Mouse (Mus musculus) liver, embryonic 14.5 days (tissue): ENCODE data around the gene Gmpr. TPM values are rescaled to one million over a fixed set of nuclear protein-coding genes. Genes with fewer than 3 reads are reported as not detected.

Source experiments
- ATAC-seq: fragments of 200-750 bp; cut with Nextera tagmentation; 2 replicates; pipeline ENCODE4 v1.8.0; 2017; ENCODE audit warnings: moderate number of reproducible peaks, mild to moderate bottlenecking, moderate library complexity; ENCODE audit not compliant: insufficient read depth
- DNase-seq, 3 experiments: peaks; one replicate each; pipeline ENCODE4 v3.0.0-alpha.2; 2012 to 2013; ENCODE audit warnings: low read depth in 3 of 3, low spot score in 3 of 3
- H3K27ac ChIP-seq: fragments of 300-500 bp; sonication (generic); 2 replicates; pipeline ENCODE4 v1.5.1; 2014; ENCODE audit warnings: moderate library complexity, mild to moderate bottlenecking, control low read depth, inconsistent platforms
- H3K27me3 ChIP-seq: fragments of 300-500 bp; sonication (generic); 2 replicates; pipeline ENCODE4 v1.6.1; 2014; ENCODE audit warnings: mild to moderate bottlenecking, low read length, moderate library complexity; ENCODE audit not compliant: control insufficient read depth, insufficient read depth
- H3K36me3 ChIP-seq: fragments of 300-500 bp; sonication (generic); replicated peaks from 2 replicates; pipeline ENCODE4 v1.6.1; 2014; ENCODE audit warnings: low read depth; ENCODE audit not compliant: control insufficient read depth, insufficient read depth
- H3K4me1 ChIP-seq, 2 experiments: fragments of 200-500 bp in 1 of 2; fragments of 300-500 bp in 1 of 2; sonication (generic) in 1 of 2; replicated peaks; 2 replicates each; pipeline ENCODE4 v1.6.1; 2012 to 2014; ENCODE audit warnings: antibody characterized with exemption in 1 of 2, inconsistent platforms in 1 of 2, low read length in 1 of 2; ENCODE audit not compliant: control insufficient read depth in 2 of 2, insufficient read depth in 2 of 2
- H3K4me2 ChIP-seq: fragments of 300-500 bp; sonication (generic); 2 replicates; pipeline ENCODE4 v1.6.1; 2014; ENCODE audit warnings: low read depth, mild to moderate bottlenecking, control low read depth, moderate library complexity
- H3K4me3 ChIP-seq, 2 experiments: fragments of 200-500 bp in 1 of 2; fragments of 300-500 bp in 1 of 2; sonication (generic) in 1 of 2; 2 replicates each; pipeline ENCODE4 v1.5.1; 2012 to 2014; ENCODE audit warnings: low read depth in 2 of 2, low read length in 2 of 2, mild to moderate bottlenecking in 2 of 2, control low read depth in 1 of 2, inconsistent platforms in 1 of 2, moderate library complexity in 1 of 2; ENCODE audit not compliant: insufficient read depth in 1 of 2
- H3K9ac ChIP-seq: fragments of 300-500 bp; sonication (generic); replicated peaks from 2 replicates; pipeline ENCODE4 v1.6.1; 2014; ENCODE audit warnings: mild to moderate bottlenecking, control low read depth, moderate library complexity
- H3K9me3 ChIP-seq: fragments of 300-500 bp; sonication (generic); 2 replicates; pipeline ENCODE4 v1.6.1; 2016; ENCODE audit warnings: low read length, mixed read lengths; ENCODE audit not compliant: control insufficient read depth
- CTCF ChIP-seq: IDR thresholded peaks from 2 replicates; pipeline ENCODE4 v1.5.1; 2016; ENCODE audit warnings: antibody characterized with exemption, low read depth, control low read depth
- EP300 ChIP-seq: IDR thresholded peaks from 2 replicates; pipeline ENCODE4 v1.6.1; 2016; ENCODE audit warnings: antibody characterized with exemption, low read depth
- WGBS: fragments of 180-500 bp; shearing (Covaris S2); extraction: QIAGEN DNeasy Blood & Tissue Kit; methylation state at CpG from one replicate; pipeline ENCODE4 v1.1.7; 2014; ENCODE audit not compliant: insufficient replicate concordance; 5-methylcytosine and 5-hydroxymethylcytosine counted together
- polyA plus RNA-seq, 2 experiments: library from polyadenylated mRNA; depleted of rRNA in 1 of 2; stranded (reverse) in 1 of 2; unstranded in 1 of 2; fragments of >200 nt; fragmentation: Nextera tagmentation in 1 of 2; extraction: Ambion mirVana in 1 of 2; gene quantifications; 2 replicates each; pipeline versions ENCODE4 v1.2.1 to v1.2.3; 2012 to 2014

The Gmpr gene
- polyA plus RNA-seq, 2 experiments = 155 to 295 TPM

DNA sequence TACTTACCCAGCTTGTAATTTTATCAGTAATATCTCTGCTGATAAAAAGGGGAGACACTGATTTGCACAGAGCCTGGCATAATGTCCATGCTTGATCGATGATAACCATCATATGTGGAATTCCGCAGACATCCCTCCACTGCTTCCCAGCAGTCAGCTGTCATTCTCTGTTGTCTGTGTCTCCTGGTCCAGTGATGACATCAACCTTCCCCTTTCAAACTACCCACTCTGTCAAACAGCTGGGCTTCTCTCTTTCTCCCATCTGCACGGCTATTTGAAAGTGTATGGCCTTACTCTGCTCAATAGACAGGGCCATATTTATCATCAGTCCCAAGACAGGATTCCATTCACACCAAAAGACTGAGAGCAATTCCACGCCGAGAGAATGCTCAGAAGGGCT, 70.1 kb downstream of the Gmpr start:
- ATAC-seq (no peak), DNase-seq (no peak)
- Histone ChIP-seq H3K9ac (no peak overlapping the region), H3K4me2 (no peak overlapping the region), H3K4me1 (peaks cover 2 to 3% of the 10 kb centered on the region in 2 experiments; a peak in 3 of 4 replicates), H3K4me3 (no peak overlapping the region), H3K27ac (no peak overlapping the region), H3K27me3 (no peaks in the 10 kb centered on the region), H3K36me3 (no peaks in the 10 kb centered on the region), H3K9me3 (no peaks in the 10 kb centered on the region)
- 66% methylated on average over 5 of the region's 5 CpGs for WGBS
- TF ChIP-seq CTCF = no peak
- no peak for TF ChIP-seq EP300

DNA sequence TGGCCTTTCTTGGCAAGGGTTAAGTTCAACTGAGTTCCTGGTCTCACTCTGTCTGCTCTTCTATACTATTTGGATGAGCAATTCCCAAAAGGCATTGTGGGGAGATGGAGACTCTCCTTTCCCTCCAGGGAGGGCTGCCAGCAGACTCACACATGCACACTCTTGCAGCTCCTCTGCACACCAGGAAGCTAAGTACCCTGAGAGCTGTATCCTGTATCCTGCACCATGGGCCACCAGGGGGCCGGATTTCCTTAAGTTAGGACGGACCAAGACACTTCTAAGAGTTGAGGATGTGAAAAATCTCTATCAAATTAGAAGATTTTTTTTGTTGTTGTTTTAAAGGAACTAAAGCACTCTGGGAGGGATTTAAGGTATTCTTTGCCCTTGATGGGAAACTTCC, 70.5 kb downstream of the Gmpr start:
- Histone ChIP-seq H3K4me3 (no peak overlapping the region), H3K27ac (no peak overlapping the region), H3K9ac (no peak overlapping the region), H3K27me3 (no peaks in the 10 kb centered on the region), H3K4me1 (no peaks in the 10 kb centered on the region), H3K36me3 (no peaks in the 10 kb centered on the region), H3K4me2 (no peak overlapping the region), H3K9me3 (no peaks in the 10 kb centered on the region)
- TF ChIP-seq CTCF = peak; percentile 31; the same call in 1 of the 2 replicates
- no peak for TF ChIP-seq EP300
- DNase-seq (no peak), ATAC-seq (no peak)
- WGBS = 24% methylated on average over 2 of the region's 2 CpGs

DNA sequence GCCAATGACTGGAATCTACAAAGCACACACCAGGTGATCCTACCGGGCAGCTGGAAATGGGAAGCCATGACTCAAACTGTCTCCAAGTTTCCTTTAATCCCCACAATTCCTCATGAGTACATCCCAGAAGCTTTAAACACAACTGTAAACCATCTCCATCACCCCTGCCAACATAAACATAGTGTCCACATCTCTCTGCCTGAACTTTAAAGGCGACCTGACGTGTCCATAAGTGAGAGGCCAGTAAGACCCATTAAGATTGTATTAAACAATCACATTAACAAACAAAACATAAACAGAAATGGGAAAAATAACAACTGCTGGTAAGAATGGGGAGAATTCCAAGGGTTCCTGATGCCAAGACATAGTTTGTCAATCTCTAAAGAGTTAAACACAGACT, 72.5 kb downstream of the Gmpr start:
- Histone ChIP-seq H3K9ac (no peak overlapping the region), H3K36me3 (no peaks in the 10 kb centered on the region), H3K4me3 (no peak overlapping the region), H3K27ac (no peak overlapping the region), H3K4me2 (no peak overlapping the region), H3K27me3 (no peaks in the 10 kb centered on the region), H3K9me3 (no peaks in the 10 kb centered on the region), H3K4me1 (no peaks in the 10 kb centered on the region)
- ATAC-seq (no peak), DNase-seq (no peak)
- no peak for TF ChIP-seq CTCF
- 74% methylated on average over 3 of the region's 3 CpGs for WGBS

DNA sequence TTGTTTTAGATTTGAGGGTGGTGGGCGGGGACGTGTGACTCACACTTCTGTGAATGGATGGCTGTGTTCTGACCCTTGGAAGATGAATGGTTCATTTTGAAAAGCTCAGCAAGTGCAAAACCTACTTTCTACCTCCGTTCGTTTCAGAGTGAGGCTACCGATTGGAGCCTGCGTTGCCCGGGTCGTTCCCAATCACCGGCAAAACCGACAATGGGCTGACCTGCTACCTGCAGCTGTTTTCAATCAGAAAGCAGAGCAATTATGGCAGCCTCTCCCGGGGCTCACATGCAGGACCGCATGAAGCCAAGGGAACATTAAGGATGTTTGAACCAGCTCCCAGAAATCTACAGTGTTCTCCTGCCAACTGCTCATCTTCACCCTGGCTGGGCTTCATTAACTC, 75.0 kb downstream of the Gmpr start:
- WGBS = 81% methylated on average over 12 of the region's 12 CpGs
- Histone ChIP-seq H3K9me3 (no peaks in the 10 kb centered on the region), H3K27ac (no peak overlapping the region), H3K4me2 (no peak overlapping the region), H3K27me3 (no peaks in the 10 kb centered on the region), H3K36me3 (no peaks in the 10 kb centered on the region), H3K9ac (no peak overlapping the region), H3K4me1 (no peaks in the 10 kb centered on the region), H3K4me3 (no peak overlapping the region)
- DNase-seq (no peak), ATAC-seq (no peak)
- TF ChIP-seq CTCF (no peak), EP300 (no peak)

DNA sequence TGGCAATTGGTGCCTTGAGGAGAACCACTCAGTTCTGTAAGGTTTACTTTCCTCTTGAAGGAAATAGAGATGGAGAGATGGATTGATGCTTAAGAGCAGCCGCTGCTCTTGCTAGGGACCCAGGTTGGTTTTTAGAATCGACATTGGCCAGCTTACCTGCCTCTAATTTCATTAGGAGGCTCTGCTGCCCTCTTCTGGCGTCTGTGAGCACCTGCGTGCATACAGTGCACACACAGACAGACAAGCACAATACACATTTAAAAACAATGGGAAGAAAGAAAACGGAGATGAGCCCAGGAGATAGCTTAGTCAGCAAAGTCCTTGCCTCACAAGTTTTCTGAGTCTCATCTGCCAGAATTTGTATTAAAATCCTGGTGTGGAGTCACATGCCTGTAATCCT, 75.8 kb downstream of the Gmpr start:
- Histone ChIP-seq H3K36me3 (no peaks in the 10 kb centered on the region), H3K9me3 (no peaks in the 10 kb centered on the region), H3K4me1 (no peaks in the 10 kb centered on the region), H3K4me3 (no peak overlapping the region), H3K27me3 (no peaks in the 10 kb centered on the region), H3K9ac (no peak overlapping the region), H3K27ac (no peak overlapping the region), H3K4me2 (no peak overlapping the region)
- 75% methylated on average over 5 of the region's 5 CpGs for WGBS
- TF ChIP-seq CTCF (peak; percentile 49), EP300 (no peak)
- DNase-seq (no peak), ATAC-seq (no peak)

DNA sequence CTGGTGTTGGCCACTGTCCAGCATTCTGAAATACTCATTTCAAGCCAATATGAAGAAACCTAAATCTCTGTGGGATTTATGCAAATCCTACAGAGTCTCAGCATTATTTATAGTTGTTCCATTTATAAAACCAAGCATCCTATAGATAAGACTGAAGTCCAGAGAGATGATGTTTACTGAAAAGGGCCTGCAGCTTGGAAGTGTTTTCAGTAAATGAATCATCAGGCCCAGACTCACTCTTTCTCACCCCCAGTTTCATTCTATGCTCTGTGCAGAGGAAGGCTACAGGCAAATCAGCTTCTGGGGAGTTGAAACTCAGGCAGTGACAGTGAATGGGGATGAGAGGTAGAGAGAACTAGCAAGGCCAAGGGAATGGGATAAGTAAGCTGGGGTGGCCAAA, 83.7 kb downstream of the Gmpr start:
- no peak for ATAC-seq

More for the DNA sequence above, 83.7 kb downstream of the Gmpr start:
- Histone ChIP-seq H3K9me3 (no peaks in the 10 kb centered on the region), H3K9ac (no peak overlapping the region), H3K36me3 (no peaks in the 10 kb centered on the region), H3K27me3 (no peaks in the 10 kb centered on the region), H3K4me1 (no peaks in the 10 kb centered on the region), H3K4me3 (no peak overlapping the region), H3K4me2 (no peak overlapping the region), H3K27ac (no peak overlapping the region)
- TF ChIP-seq EP300 = no peak
- no peak for TF ChIP-seq CTCF
- DNase-seq = no peak
